Mouse (Mus musculus) left cerebral cortex, adult 9 months (tissue): ENCODE measurements around the gene Brinp2.

Experiments
- DNase-seq, 2 experiments: peaks; one replicate each; pipeline ENCODE4 v3.0.0; 2022; ENCODE audit warnings: low spot score in 2 of 2

Brinp2 gene

GRCm38 (mm10) chr1:158356051-158356461 is at the start of gene Brinp2:
Gene Brinp2, minus strand, starts transcription at chr1:158356326.
- DNase-seq: peak; percentile 93 to 96

- no peak for DNase-seq
These were observed 44.8 kb upstream of the Brinp2 start for GRCm38 (mm10) chr1:158400898-158401297.

- DNase-seq: no peak
These were observed 40.9 kb upstream of the Brinp2 start for GRCm38 (mm10) chr1:158397058-158397457.

- DNase-seq: no peak
These were observed 34.6 kb upstream of the Brinp2 start for GRCm38 (mm10) chr1:158390693-158391092.

GRCm38 (mm10) chr1:158388995-158389394 is 32.9 kb upstream of the Brinp2 start:
- DNase-seq: no peak

- no peak for DNase-seq
These were observed 30.7 kb upstream of the Brinp2 start for GRCm38 (mm10) chr1:158386781-158387180.

GRCm38 (mm10) chr1:158385311-158385710 is 29.2 kb upstream of the Brinp2 start:
- DNase-seq: no peak

- DNase-seq: no peak
These were observed 27.1 kb upstream of the Brinp2 start for GRCm38 (mm10) chr1:158383210-158383609.

GRCm38 (mm10) chr1:158382277-158382676 is 26.2 kb upstream of the Brinp2 start:
- no peak for DNase-seq

- peak in 1 of 2 experiments; percentile 36 for DNase-seq
These were observed 8.3 kb upstream of the Brinp2 start for GRCm38 (mm10) chr1:158364461-158364860.

- DNase-seq: peak in 1 of 2 experiments; percentile 38
These were observed 6.4 kb upstream of the Brinp2 start for GRCm38 (mm10) chr1:158362292-158363101.

GRCm38 (mm10) chr1:158361964-158362291 is 5.8 kb upstream of the Brinp2 start, which contains the start of gene Astn1:
Gene Astn1, plus strand, starts transcription at chr1:158362273.
- no peak for DNase-seq

- DNase-seq: peak in 1 of 2 experiments; percentile 64
These were observed 712 bp downstream of the Brinp2 start for GRCm38 (mm10) chr1:158355177-158356050.

GRCm38 (mm10) chr1:158353656-158354371 is 2.3 kb downstream of the Brinp2 start:
- DNase-seq: peak in 1 of 2 experiments; percentile 23

- no peak for DNase-seq
These were observed 12.8 kb downstream of the Brinp2 start for GRCm38 (mm10) chr1:158343243-158343714.

GRCm38 (mm10) chr1:158328839-158329238 is 27.3 kb downstream of the Brinp2 start:
- DNase-seq: no peak

- DNase-seq: peak; percentile 59 to 81
These were observed 28.0 kb downstream of the Brinp2 start for GRCm38 (mm10) chr1:158328126-158328525.

- no peak for DNase-seq
These were observed 32.8 kb downstream of the Brinp2 start for GRCm38 (mm10) chr1:158323325-158323724.

- DNase-seq: no peak
These were observed 45.5 kb downstream of the Brinp2 start for GRCm38 (mm10) chr1:158310426-158311156.

- no peak for DNase-seq
These were observed 59.1 kb downstream of the Brinp2 start for GRCm38 (mm10) chr1:158297042-158297441.
